Mouse (Mus musculus) fat pad, adult 2 months (tissue): ENCODE results near the gene Spata32.

Experiments
- DNase-seq: peaks from one replicate; pipeline ENCODE4 v3.0.0-alpha.2; 2011; ENCODE audit warnings: low read depth, low spot score; ENCODE audit errors: extremely low read depth

The Spata32 gene

GRCm38 (mm10) chr11:103217790-103218516 is at the start of gene Spata32:
TSS of gene Spata32 (minus strand) at chr11:103218432.
- DNase-seq = no peak

- DNase-seq = peak; percentile 83
These were observed 49.4 kb upstream of the Spata32 start, which contains the start of gene Map3k14 for GRCm38 (mm10) chr11:103267346-103268219. TSS of gene Map3k14 (minus strand) at chr11:103267472.

- DNase-seq = no peak
These were observed 48.6 kb upstream of the Spata32 start for GRCm38 (mm10) chr11:103266729-103267345.

GRCm38 (mm10) chr11:103265856-103266255 is 47.6 kb upstream of the Spata32 start:
- no peak for DNase-seq

GRCm38 (mm10) chr11:103265211-103265610 is 47.0 kb upstream of the Spata32 start:
- DNase-seq = no peak

- DNase-seq = no peak
These were observed 46.3 kb upstream of the Spata32 start for GRCm38 (mm10) chr11:103264427-103265005.

- no peak for DNase-seq
These were observed 45.3 kb upstream of the Spata32 start for GRCm38 (mm10) chr11:103263551-103263950.

GRCm38 (mm10) chr11:103262412-103263267 is 44.4 kb upstream of the Spata32 start:
- no peak for DNase-seq

GRCm38 (mm10) chr11:103261671-103262411 is 43.6 kb upstream of the Spata32 start:
- no peak for DNase-seq

GRCm38 (mm10) chr11:103260515-103261192 is 42.4 kb upstream of the Spata32 start:
- DNase-seq = no peak

- no peak for DNase-seq
These were observed 41.8 kb upstream of the Spata32 start for GRCm38 (mm10) chr11:103260034-103260433.

GRCm38 (mm10) chr11:103257938-103258481 is 39.8 kb upstream of the Spata32 start:
- peak; percentile 73 for DNase-seq

- DNase-seq = no peak
These were observed 35.4 kb upstream of the Spata32 start for GRCm38 (mm10) chr11:103253605-103254004.

GRCm38 (mm10) chr11:103252380-103252779 is 34.1 kb upstream of the Spata32 start:
- DNase-seq = no peak

- no peak for DNase-seq
These were observed 32.1 kb upstream of the Spata32 start for GRCm38 (mm10) chr11:103250324-103250723.

GRCm38 (mm10) chr11:103249509-103249908 is 31.3 kb upstream of the Spata32 start:
- DNase-seq = no peak

GRCm38 (mm10) chr11:103248837-103249236 is 30.6 kb upstream of the Spata32 start:
- no peak for DNase-seq

GRCm38 (mm10) chr11:103247504-103248177 is 29.4 kb upstream of the Spata32 start:
- no peak for DNase-seq
